7 mouse cellular contexts compared by ENCODE assay signal in genomic region chr8:120550937-120551676, GRCm38 (mm10). TPM values are rescaled to one million over a fixed set of nuclear protein-coding genes. Genes with fewer than 3 reads are reported as not detected.
DNase-seq lines count a peak whose midpoint lies in the region; ATAC-seq and TF ChIP-seq lines count a peak whose summit lies in the region.

No protein-coding gene starts in this region.

- DNase-seq in liver, postnatal 0 days = no peak
- no peak for DNase-seq in spleen, postnatal 10 days (ENCODE audit: low spot score in 2 of 2)

- no peak overlapping the region for H3K9ac ChIP-seq in liver, embryonic 12.5 days
- H3K9ac ChIP-seq in liver, postnatal 0 days (replicated peaks) = no peak overlapping the region
- H3K9ac ChIP-seq in embryonic facial prominence, embryonic 12.5 days = no peak overlapping the region
- peak overlapping the region; percentile 68 for H3K9ac ChIP-seq in hindbrain, embryonic 13.5 days
- no peak overlapping the region for H3K9ac ChIP-seq in neural tube, embryonic 15.5 days (replicated peaks)
- H3K9ac ChIP-seq in kidney, embryonic 15.5 days = no peak overlapping the region

- WGBS in liver, embryonic 12.5 days (ENCODE audit: insufficient replicate concordance) = 80% methylated on average over 11 of the region's 11 CpGs
- WGBS in liver, postnatal 0 days (ENCODE audit: insufficient replicate concordance) = 81% methylated on average over 11 of the region's 11 CpGs
- WGBS in embryonic facial prominence, embryonic 12.5 days = 71% methylated on average over 11 of the region's 11 CpGs
- WGBS in hindbrain, embryonic 13.5 days = 64% methylated on average over 11 of the region's 11 CpGs
- 50% methylated on average over 11 of the region's 11 CpGs for WGBS in neural tube, embryonic 15.5 days
- WGBS in kidney, embryonic 15.5 days = 75% methylated on average over 11 of the region's 11 CpGs

- no peak overlapping the region for H3K4me2 ChIP-seq in liver, embryonic 12.5 days
- H3K4me2 ChIP-seq in liver, postnatal 0 days (ENCODE audit: low read depth, low read length) = no peak overlapping the region
- H3K4me2 ChIP-seq in embryonic facial prominence, embryonic 12.5 days (replicated peaks) = no peak overlapping the region
- peak overlapping the region; percentile 58 for H3K4me2 ChIP-seq in hindbrain, embryonic 13.5 days
- H3K4me2 ChIP-seq in neural tube, embryonic 15.5 days = peak overlapping the region; percentile 48
- no peak overlapping the region for H3K4me2 ChIP-seq in kidney, embryonic 15.5 days

- no peak overlapping the region for H3K4me3 ChIP-seq in liver, embryonic 12.5 days
- no peak overlapping the region for H3K4me3 ChIP-seq in liver, postnatal 0 days (ENCODE audit: low read depth, low read length)
- no peak overlapping the region for H3K4me3 ChIP-seq in embryonic facial prominence, embryonic 12.5 days
- H3K4me3 ChIP-seq in hindbrain, embryonic 13.5 days = no peak overlapping the region
- H3K4me3 ChIP-seq in neural tube, embryonic 15.5 days (replicated peaks) = no peak overlapping the region
- no peak overlapping the region for H3K4me3 ChIP-seq in kidney, embryonic 15.5 days (replicated peaks)

- peak overlapping the region; percentile 10; the same call in 1 of the 2 replicates for H3K27ac ChIP-seq in liver, embryonic 12.5 days
- no peak overlapping the region for H3K27ac ChIP-seq in liver, postnatal 0 days (ENCODE audit: low read depth)
- peak overlapping the region; percentile 77; the same call in 1 of the 2 replicates for H3K27ac ChIP-seq in embryonic facial prominence, embryonic 12.5 days
- peak overlapping the region; percentile 95 for H3K27ac ChIP-seq in hindbrain, embryonic 13.5 days
- H3K27ac ChIP-seq in neural tube, embryonic 15.5 days (replicated peaks) = peak overlapping the region; percentile 75
- H3K27ac ChIP-seq in kidney, embryonic 15.5 days = no peak overlapping the region

- no peak for TF ChIP-seq EP300 in liver, postnatal 0 days (IDR thresholded peaks at IDR 0.05; ENCODE audit: low read depth)

- H3K4me1 ChIP-seq in liver, embryonic 12.5 days = peaks cover 92% of the 10 kb centered on the region
- H3K4me1 ChIP-seq in liver, postnatal 0 days (ENCODE audit: insufficient read depth) = peaks cover 42% of the 10 kb centered on the region
- H3K4me1 ChIP-seq in embryonic facial prominence, embryonic 12.5 days = peaks cover 81% of the 10 kb centered on the region
- H3K4me1 ChIP-seq in hindbrain, embryonic 13.5 days (replicated peaks) = peaks cover 100% of the 10 kb centered on the region
- H3K4me1 ChIP-seq in neural tube, embryonic 15.5 days = peaks cover 95% of the 10 kb centered on the region
- peaks cover 94% of the 10 kb centered on the region for H3K4me1 ChIP-seq in kidney, embryonic 15.5 days

- no peaks in the 10 kb centered on the region for H3K9me3 ChIP-seq in liver, embryonic 12.5 days (replicated peaks)
- H3K9me3 ChIP-seq in liver, postnatal 0 days (ENCODE audit: low read length) = no peaks in the 10 kb centered on the region
- H3K9me3 ChIP-seq in embryonic facial prominence, embryonic 12.5 days = no peaks in the 10 kb centered on the region
- H3K9me3 ChIP-seq in hindbrain, embryonic 13.5 days = no peaks in the 10 kb centered on the region
- H3K9me3 ChIP-seq in neural tube, embryonic 15.5 days (replicated peaks) = no peaks in the 10 kb centered on the region
- no peaks in the 10 kb centered on the region for H3K9me3 ChIP-seq in kidney, embryonic 15.5 days (replicated peaks)

- H3K36me3 ChIP-seq in liver, embryonic 12.5 days = peaks cover 95% of the 10 kb centered on the region
- H3K36me3 ChIP-seq in liver, postnatal 0 days (replicated peaks; ENCODE audit: insufficient read depth, low read length) = peaks cover 29% of the 10 kb centered on the region
- 0 out of 2 replicates have a peak, but pooled peaks cover 5% of the 10 kb centered on the region for H3K36me3 ChIP-seq in embryonic facial prominence, embryonic 12.5 days
- H3K36me3 ChIP-seq in hindbrain, embryonic 13.5 days = peaks cover 10% of the 10 kb centered on the region; the same call in 1 of the 2 replicates
- 0 out of 2 replicates have a peak, but pooled peaks cover 3% of the 10 kb centered on the region for H3K36me3 ChIP-seq in neural tube, embryonic 15.5 days
- H3K36me3 ChIP-seq in kidney, embryonic 15.5 days = peaks cover 16% of the 10 kb centered on the region

- ATAC-seq in liver, embryonic 12.5 days = no peak
- ATAC-seq in liver, postnatal 0 days = no peak
- ATAC-seq in embryonic facial prominence, embryonic 12.5 days (ENCODE audit: insufficient number of reproducible peaks, insufficient read depth, low FRiP score, low TSS enrichment) = no peak
- ATAC-seq in hindbrain, embryonic 13.5 days (ENCODE audit: low FRiP score) = no peak
- no peak for ATAC-seq in neural tube, embryonic 15.5 days (ENCODE audit: low FRiP score)
- ATAC-seq in kidney, embryonic 15.5 days (replicated peaks; ENCODE audit: low FRiP score) = no peak

- no peak for TF ChIP-seq CTCF in liver, postnatal 0 days (IDR thresholded peaks at IDR 0.05; ENCODE audit: low read depth)

- H3K27me3 ChIP-seq in liver, embryonic 12.5 days (replicated peaks) = no peaks in the 10 kb centered on the region
- no peaks in the 10 kb centered on the region for H3K27me3 ChIP-seq in liver, postnatal 0 days (ENCODE audit: insufficient read depth, low read length)
- no peaks in the 10 kb centered on the region for H3K27me3 ChIP-seq in embryonic facial prominence, embryonic 12.5 days
- no peaks in the 10 kb centered on the region for H3K27me3 ChIP-seq in hindbrain, embryonic 13.5 days
- no peaks in the 10 kb centered on the region for H3K27me3 ChIP-seq in neural tube, embryonic 15.5 days (replicated peaks)
- H3K27me3 ChIP-seq in kidney, embryonic 15.5 days = no peaks in the 10 kb centered on the region

RNA-seq across cellular contexts. Expression of gene Gins2, which starts 38.0 kb away (rescaled TPM):
- 77.5 and 81.2 TPM in 2 replicates for polyA plus RNA-seq in liver, embryonic 12.5 days (2016; fragmentation: Nextera tagmentation; extraction: Ambion mirVana)
- 18.6 and 20.3 TPM in 2 replicates for polyA plus RNA-seq in liver, postnatal 0 days (2015; fragmentation: Nextera tagmentation; extraction: Ambion mirVana)
- polyA plus RNA-seq in embryonic facial prominence, embryonic 12.5 days (2016; fragmentation: Nextera tagmentation; extraction: Ambion mirVana) = 109 and 115 TPM in 2 replicates
- polyA plus RNA-seq in hindbrain, embryonic 13.5 days (2015; fragmentation: Nextera tagmentation; extraction: Ambion mirVana) = 23.1 and 24.5 TPM in 2 replicates
- polyA plus RNA-seq in neural tube, embryonic 15.5 days (2015; fragmentation: Nextera tagmentation; extraction: Ambion mirVana) = 15.9 and 38.9 TPM in 2 replicates
- 107 and 110 TPM in 2 replicates for polyA plus RNA-seq in kidney, embryonic 15.5 days (2015; fragmentation: Nextera tagmentation; extraction: Ambion mirVana)

Comparison
In these comparisons a context has a peak if more than half of its experiments do, and no peak if none do; other contexts are left out.
1. H3K27ac ChIP-seq: peak in liver, embryonic 12.5 days (single experiment), embryonic facial prominence, embryonic 12.5 days (single experiment), hindbrain, embryonic 13.5 days (single experiment) and neural tube, embryonic 15.5 days (single experiment); none in liver, postnatal 0 days (single experiment) and kidney, embryonic 15.5 days (single experiment).
2. H3K4me2 ChIP-seq: peak in hindbrain, embryonic 13.5 days (single experiment) and neural tube, embryonic 15.5 days (single experiment); none in liver, embryonic 12.5 days (single experiment), liver, postnatal 0 days (single experiment), embryonic facial prominence, embryonic 12.5 days (single experiment) and kidney, embryonic 15.5 days (single experiment).